Mouse (Mus musculus): ENCODE data around the gene Gabbr2. TPM values are rescaled to one million over a fixed set of nuclear protein-coding genes. Genes with fewer than 3 reads are reported as not detected.

Gene Gabbr2
- polyA plus RNA-seq, 1 experiment from 2014 or later: 0.05 TPM

- 53% methylated on average over 9 of the region's 9 CpGs for WGBS
- H3K9ac ChIP-seq: no peak overlapping the region
- no peak for ATAC-seq (ENCODE audit: extremely low read depth, insufficient number of reproducible peaks, low FRiP score, low TSS enrichment)
- no peak overlapping the region for H3K4me3 ChIP-seq
- no peak overlapping the region for H3K27ac ChIP-seq (replicated peaks)
- H3K4me1 ChIP-seq: peaks cover 10% of the 10 kb centered on the region
- H3K27me3 ChIP-seq (replicated peaks): peaks cover 15% of the 10 kb centered on the region; the same call in 1 of the 2 replicates
- H3K9me3 ChIP-seq: no peaks in the 10 kb centered on the region
- H3K4me2 ChIP-seq: no peak overlapping the region
- no peaks in the 10 kb centered on the region for H3K36me3 ChIP-seq
These were observed 361.3 kb downstream of the Gabbr2 start for GRCm38 (mm10) chr4:46630390-46630789.

- peaks cover 10% of the 10 kb centered on the region for H3K4me1 ChIP-seq
- no peak overlapping the region for H3K27ac ChIP-seq (replicated peaks)
- peak overlapping the region; percentile 14; the same call in 1 of the 2 replicates for H3K4me3 ChIP-seq
- peak overlapping the region; percentile 52 for H3K4me2 ChIP-seq
- peak overlapping the region; percentile 59; the same call in 1 of the 2 replicates for H3K9ac ChIP-seq
- no peaks in the 10 kb centered on the region for H3K36me3 ChIP-seq
- H3K27me3 ChIP-seq (replicated peaks): 0 out of 2 replicates have a peak, but pooled peaks cover 5% of the 10 kb centered on the region
- 30% methylated on average over 9 of the region's 9 CpGs for WGBS
- H3K9me3 ChIP-seq: no peaks in the 10 kb centered on the region
- ATAC-seq (ENCODE audit: extremely low read depth, insufficient number of reproducible peaks, low FRiP score, low TSS enrichment): no peak
These were observed 362.8 kb downstream of the Gabbr2 start for GRCm38 (mm10) chr4:46628873-46629272.

DNA sequence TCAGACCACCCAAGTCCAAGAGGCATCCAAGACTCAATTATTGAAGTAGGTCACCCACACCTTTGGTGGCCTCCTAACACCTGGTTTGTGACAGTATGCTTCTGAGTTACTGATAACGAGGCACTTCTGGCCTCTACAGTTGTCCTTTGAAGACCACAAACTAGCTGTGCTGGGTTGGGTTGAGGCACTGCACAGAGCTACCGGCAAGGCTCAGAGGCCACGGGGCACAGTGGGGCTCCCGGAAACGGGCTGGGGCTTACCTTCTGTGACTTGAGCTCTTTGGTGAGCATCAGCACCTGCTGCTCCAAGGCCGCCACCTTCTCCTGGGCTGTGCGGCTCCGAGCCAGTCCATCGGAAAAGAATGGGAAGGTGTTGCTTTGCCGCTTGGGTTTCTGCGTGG lies 363.6 kb downstream of the Gabbr2 start:
- Histone ChIP-seq H3K27me3 (replicated peaks) (no peaks in the 10 kb centered on the region), H3K4me2 (no peak overlapping the region), H3K9me3 (no peaks in the 10 kb centered on the region), H3K4me3 (no peak overlapping the region), H3K27ac (replicated peaks) (no peak overlapping the region), H3K4me1 (peaks cover 10% of the 10 kb centered on the region), H3K9ac (no peak overlapping the region), H3K36me3 (no peaks in the 10 kb centered on the region)
- 76% methylated on average over 11 of the region's 11 CpGs for WGBS
- no peak for ATAC-seq (ENCODE audit: extremely low read depth, insufficient number of reproducible peaks, low FRiP score, low TSS enrichment)

DNA sequence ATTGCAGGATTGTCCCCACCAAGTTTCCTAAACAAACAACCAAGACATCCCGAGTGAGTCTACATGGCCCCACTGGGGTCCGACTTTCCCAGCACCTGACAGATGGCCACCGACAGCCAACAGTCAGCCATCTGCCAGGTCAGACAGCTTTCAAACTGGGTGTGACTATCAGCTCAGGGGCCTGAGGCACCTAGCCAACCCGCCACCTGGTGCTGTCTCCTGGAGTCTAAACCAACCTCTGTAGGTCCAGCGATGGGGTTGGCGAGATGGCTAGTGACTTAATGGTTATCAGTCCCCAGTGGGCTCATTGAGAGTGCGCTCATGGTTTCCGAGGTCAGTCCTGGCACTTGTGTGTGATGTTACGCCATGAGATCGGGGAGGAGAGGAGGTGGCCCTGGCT lies 366.6 kb downstream of the Gabbr2 start:
- no peaks in the 10 kb centered on the region for H3K9me3 ChIP-seq
- no peak overlapping the region for H3K4me3 ChIP-seq
- no peak overlapping the region for H3K27ac ChIP-seq (replicated peaks)
- H3K27me3 ChIP-seq (replicated peaks): peaks cover 21% of the 10 kb centered on the region
- H3K9ac ChIP-seq: no peak overlapping the region
- no peak overlapping the region for H3K4me2 ChIP-seq
- peaks cover 15% of the 10 kb centered on the region for H3K4me1 ChIP-seq
- WGBS: 80% methylated on average over 10 of the region's 10 CpGs
- H3K36me3 ChIP-seq: no peaks in the 10 kb centered on the region
- ATAC-seq (ENCODE audit: extremely low read depth, insufficient number of reproducible peaks, low FRiP score, low TSS enrichment): no peak

GRCm38 (mm10) chr4:46623007-46623406 lies 368.7 kb downstream of the Gabbr2 start:
- Histone ChIP-seq H3K9ac (no peak overlapping the region), H3K4me1 (peaks cover 5% of the 10 kb centered on the region), H3K27me3 (replicated peaks) (peaks cover 38% of the 10 kb centered on the region), H3K4me3 (no peak overlapping the region), H3K36me3 (no peaks in the 10 kb centered on the region), H3K4me2 (no peak overlapping the region), H3K9me3 (no peaks in the 10 kb centered on the region), H3K27ac (replicated peaks) (no peak overlapping the region)
- ATAC-seq (ENCODE audit: extremely low read depth, insufficient number of reproducible peaks, low FRiP score, low TSS enrichment): no peak
- 68% methylated on average over 5 of the region's 5 CpGs for WGBS

DNA sequence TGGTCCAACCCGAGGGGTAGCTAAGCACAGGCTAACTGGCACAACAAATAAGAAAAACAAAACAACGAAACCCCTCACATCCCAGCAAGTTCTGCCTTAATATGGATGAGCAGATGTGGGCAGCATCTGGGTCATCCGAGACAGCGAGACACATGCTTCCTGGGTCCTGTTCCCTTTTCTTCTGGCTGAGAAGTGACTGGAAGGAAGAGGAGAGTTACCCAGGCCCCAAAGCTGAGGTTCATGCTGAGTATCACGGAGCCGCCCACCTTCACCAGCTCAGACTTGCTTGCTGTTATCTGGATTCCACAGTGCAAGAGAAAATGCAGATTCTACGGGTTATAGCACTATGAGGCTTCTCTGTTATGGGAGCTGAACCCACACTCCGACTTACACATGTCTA lies 370.7 kb downstream of the Gabbr2 start:
- no peak overlapping the region for H3K9ac ChIP-seq
- H3K4me2 ChIP-seq: no peak overlapping the region
- H3K4me3 ChIP-seq: no peak overlapping the region
- no peak overlapping the region for H3K27ac ChIP-seq (replicated peaks)
- H3K4me1 ChIP-seq: peaks cover 5% of the 10 kb centered on the region
- H3K27me3 ChIP-seq (replicated peaks): peaks cover 54% of the 10 kb centered on the region
- 67% methylated on average over 8 of the region's 8 CpGs for WGBS
- no peaks in the 10 kb centered on the region for H3K36me3 ChIP-seq
- H3K9me3 ChIP-seq: no peaks in the 10 kb centered on the region
- ATAC-seq (ENCODE audit: extremely low read depth, insufficient number of reproducible peaks, low FRiP score, low TSS enrichment): no peak

GRCm38 (mm10) chr4:46620330-46620729 lies 371.3 kb downstream of the Gabbr2 start:
- Histone ChIP-seq H3K27ac (replicated peaks) (no peak overlapping the region), H3K9ac (no peak overlapping the region), H3K4me1 (peaks cover 5% of the 10 kb centered on the region), H3K4me2 (peak overlapping the region; percentile 45), H3K27me3 (replicated peaks) (peaks cover 60% of the 10 kb centered on the region), H3K9me3 (no peaks in the 10 kb centered on the region), H3K4me3 (0 out of 2 replicates have a peak overlapping the region, but pooled peaks have one; percentile 16), H3K36me3 (no peaks in the 10 kb centered on the region)
- WGBS: 16% methylated on average over 23 of the region's 23 CpGs
- ATAC-seq (ENCODE audit: extremely low read depth, insufficient number of reproducible peaks, low FRiP score, low TSS enrichment): no peak

GRCm38 (mm10) chr4:46618196-46618817 lies 373.4 kb downstream of the Gabbr2 start:
- H3K4me1 ChIP-seq: peaks cover 5% of the 10 kb centered on the region
- 51% methylated on average over 11 of the region's 11 CpGs for whole genome bisulfite sequencing
- H3K27ac ChIP-seq (replicated peaks): no peak overlapping the region
- H3K9me3 ChIP-seq: no peaks in the 10 kb centered on the region
- H3K9ac ChIP-seq: no peak overlapping the region
- H3K4me3 ChIP-seq: no peak overlapping the region
- H3K27me3 ChIP-seq (replicated peaks): peaks cover 79% of the 10 kb centered on the region
- ATAC-seq (ENCODE audit: extremely low read depth, insufficient number of reproducible peaks, low FRiP score, low TSS enrichment): no peak
- no peak overlapping the region for H3K4me2 ChIP-seq
- H3K36me3 ChIP-seq: no peaks in the 10 kb centered on the region

DNA sequence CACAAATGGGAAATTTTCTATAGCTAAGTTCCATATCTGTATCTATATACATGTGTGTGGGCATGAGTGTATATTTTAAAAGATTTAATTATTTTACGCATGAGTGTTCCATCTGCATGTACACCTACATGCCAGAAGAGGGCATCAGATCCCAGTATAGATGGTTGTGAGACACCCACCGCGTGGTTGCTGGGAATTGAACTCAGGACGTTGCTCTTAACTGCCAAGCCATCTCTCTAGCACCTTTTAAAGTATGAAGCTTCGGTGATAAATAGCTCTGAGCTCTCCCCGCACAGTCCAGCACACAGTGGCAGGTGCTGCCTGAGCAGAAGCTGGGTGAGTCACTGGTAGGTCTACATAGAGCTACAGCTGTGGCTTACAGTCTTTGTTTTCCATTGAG lies 374.3 kb downstream of the Gabbr2 start:
- Histone ChIP-seq H3K27ac (replicated peaks) (no peak overlapping the region), H3K9me3 (no peaks in the 10 kb centered on the region), H3K9ac (no peak overlapping the region), H3K27me3 (replicated peaks) (peaks cover 88% of the 10 kb centered on the region), H3K4me3 (no peak overlapping the region), H3K4me2 (no peak overlapping the region), H3K4me1 (peaks cover 5% of the 10 kb centered on the region), H3K36me3 (no peaks in the 10 kb centered on the region)
- no peak for ATAC-seq (ENCODE audit: extremely low read depth, insufficient number of reproducible peaks, low FRiP score, low TSS enrichment)
- WGBS: 64% methylated on average over 6 of the region's 6 CpGs

- Histone ChIP-seq H3K9ac (no peak overlapping the region), H3K4me1 (peaks cover 4% of the 10 kb centered on the region; the same call in 1 of the 2 replicates), H3K36me3 (no peaks in the 10 kb centered on the region), H3K27me3 (replicated peaks) (peaks cover 75% of the 10 kb centered on the region), H3K27ac (replicated peaks) (no peak overlapping the region), H3K4me2 (no peak overlapping the region), H3K4me3 (no peak overlapping the region), H3K9me3 (no peaks in the 10 kb centered on the region)
- 64% methylated on average over 9 of the region's 9 CpGs for WGBS
- no peak for ATAC-seq (ENCODE audit: extremely low read depth, insufficient number of reproducible peaks, low FRiP score, low TSS enrichment)
These were observed 377.0 kb downstream of the Gabbr2 start for GRCm38 (mm10) chr4:46614641-46615040.

DNA sequence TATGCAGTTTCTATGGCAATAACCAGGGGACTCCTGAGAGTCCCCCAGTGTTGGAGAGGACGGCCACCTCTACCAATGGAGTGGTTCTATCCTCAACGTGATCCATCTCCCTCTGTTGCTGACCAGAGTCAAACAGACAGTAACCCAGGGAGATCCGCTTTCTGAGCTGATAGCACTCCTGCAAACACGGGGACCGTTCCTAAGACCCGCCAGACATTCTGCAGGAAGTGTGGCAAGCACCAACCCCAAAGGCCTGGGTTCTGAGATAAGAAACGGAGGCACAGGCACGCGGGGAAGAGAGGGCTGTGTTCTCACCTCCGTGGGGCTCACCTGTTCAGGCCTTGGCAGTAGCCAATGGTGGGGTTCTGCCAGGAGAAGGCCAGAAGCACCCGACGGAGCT lies 378.1 kb downstream of the Gabbr2 start:
- Histone ChIP-seq H3K27ac (replicated peaks) (no peak overlapping the region), H3K4me1 (peaks cover 4% of the 10 kb centered on the region; the same call in 1 of the 2 replicates), H3K9ac (no peak overlapping the region), H3K4me2 (no peak overlapping the region), H3K4me3 (no peak overlapping the region), H3K36me3 (no peaks in the 10 kb centered on the region), H3K27me3 (replicated peaks) (peaks cover 75% of the 10 kb centered on the region), H3K9me3 (no peaks in the 10 kb centered on the region)
- 35% methylated on average over 12 of the region's 12 CpGs for WGBS
- no peak for ATAC-seq (ENCODE audit: extremely low read depth, insufficient number of reproducible peaks, low FRiP score, low TSS enrichment)
